Comparison of ENCODE assay signal across 8 mouse cellular contexts in genomic region chr2:168742059-168742627, GRCm38 (mm10). TPM values are rescaled to one million over a fixed set of nuclear protein-coding genes. Genes with fewer than 3 reads are reported as not detected.
A peak's percentile ranks its signal among the peaks of the same experiment; 100 is the strongest.
DNase-seq lines count a peak whose midpoint lies in the region; ATAC-seq and TF ChIP-seq lines count a peak whose summit lies in the region.

TSS of gene Atp9a (minus strand) at chr2:168742409.

- no peak within 1 kb of the TSS for H3K27ac ChIP-seq in embryonic fibroblast, embryonic 13.5 days (ENCODE audit: insufficient read depth, low read length)
- H3K27ac ChIP-seq in heart, embryonic 10.5 days: peak within 1 kb of the TSS; percentile 84
- H3K27ac ChIP-seq in limb, embryonic 12.5 days: peak within 1 kb of the TSS; percentile 69; the same call in 1 of the 2 replicates
- H3K27ac ChIP-seq in midbrain, embryonic 15.5 days: peak within 1 kb of the TSS; percentile 98
- peak within 1 kb of the TSS; percentile 84 for H3K27ac ChIP-seq in stomach, embryonic 16.5 days (ENCODE audit: low read length)

- H3K36me3 ChIP-seq in heart, embryonic 10.5 days: no peaks in the 10 kb centered on the region
- H3K36me3 ChIP-seq in limb, embryonic 12.5 days: no peaks in the 10 kb centered on the region
- no peaks in the 10 kb centered on the region for H3K36me3 ChIP-seq in midbrain, embryonic 15.5 days (replicated peaks)
- no peaks in the 10 kb centered on the region for H3K36me3 ChIP-seq in stomach, embryonic 16.5 days (ENCODE audit: control insufficient read depth, insufficient read depth, low read length)

- whole genome bisulfite sequencing in heart, embryonic 10.5 days: 9% methylated on average over 25 of the region's 33 CpGs
- 8% methylated on average over 31 of the region's 33 CpGs for WGBS in limb, embryonic 12.5 days
- 8% methylated on average over 22 of the region's 33 CpGs for WGBS in midbrain, embryonic 15.5 days
- WGBS in stomach, embryonic 16.5 days: 7% methylated on average over 26 of the region's 33 CpGs

- no peak for TF ChIP-seq CTCF in embryonic fibroblast, embryonic 13.5 days (IDR thresholded peaks at IDR 0.05; ENCODE audit: borderline replicate concordance, insufficient read depth, low read length)

- H3K4me2 ChIP-seq in limb, embryonic 12.5 days: peak within 1 kb of the TSS; percentile 78
- H3K4me2 ChIP-seq in midbrain, embryonic 15.5 days: peak within 1 kb of the TSS; percentile 54
- peak within 1 kb of the TSS; percentile 81 for H3K4me2 ChIP-seq in stomach, embryonic 16.5 days (ENCODE audit: low read depth, low read length)

- peak within 1 kb of the TSS; percentile 80 for H3K9ac ChIP-seq in limb, embryonic 12.5 days (replicated peaks)
- peak within 1 kb of the TSS; percentile 94 for H3K9ac ChIP-seq in midbrain, embryonic 15.5 days
- peak within 1 kb of the TSS; percentile 88 for H3K9ac ChIP-seq in stomach, embryonic 16.5 days (ENCODE audit: low read length)

- H3K9me3 ChIP-seq in heart, embryonic 10.5 days: no peaks in the 10 kb centered on the region
- H3K9me3 ChIP-seq in limb, embryonic 12.5 days: 0 out of 2 replicates have a peak, but pooled peaks cover 3% of the 10 kb centered on the region
- no peaks in the 10 kb centered on the region for H3K9me3 ChIP-seq in midbrain, embryonic 15.5 days
- no peaks in the 10 kb centered on the region for H3K9me3 ChIP-seq in stomach, embryonic 16.5 days (replicated peaks; ENCODE audit: control insufficient read depth, low read length)

- DNase-seq in spleen, postnatal 10 days (ENCODE audit: low spot score in 2 of 2): peak; percentile 10 to 40
- DNase-seq in spleen, postnatal 36 days (ENCODE audit: low spot score in 2 of 2): no peak
- no peak for DNase-seq in heart, embryonic 10.5 days (ENCODE audit: low spot score)
- DNase-seq in kidney, adult 9 months: peak; percentile 48

- peak; percentile 16; the same call in 1 of the 2 replicates for ATAC-seq in limb, embryonic 12.5 days (ENCODE audit: insufficient number of reproducible peaks, insufficient read depth, low FRiP score, low TSS enrichment, low read depth)
- peak; percentile 80 for ATAC-seq in midbrain, embryonic 15.5 days (replicated peaks)
- peak; percentile 74 for ATAC-seq in stomach, embryonic 16.5 days (ENCODE audit: insufficient read depth, low FRiP score)

- no peaks in the 10 kb centered on the region for H3K4me1 ChIP-seq in embryonic fibroblast, embryonic 13.5 days (ENCODE audit: control insufficient read depth, insufficient read depth, low read length)
- 0 out of 2 replicates have a peak, but pooled peaks cover 9% of the 10 kb centered on the region for H3K4me1 ChIP-seq in heart, embryonic 10.5 days
- H3K4me1 ChIP-seq in limb, embryonic 12.5 days (replicated peaks): peaks cover 7% of the 10 kb centered on the region; the same call in 1 of the 2 replicates
- peaks cover 14% of the 10 kb centered on the region for H3K4me1 ChIP-seq in midbrain, embryonic 15.5 days
- H3K4me1 ChIP-seq in stomach, embryonic 16.5 days (ENCODE audit: control insufficient read depth, insufficient read depth, low read length): no peaks in the 10 kb centered on the region; the same call in 1 of the 2 replicates

- H3K27me3 ChIP-seq in heart, embryonic 10.5 days (ENCODE audit: insufficient read depth, poor library complexity, severe bottlenecking): no peaks in the 10 kb centered on the region
- no peaks in the 10 kb centered on the region for H3K27me3 ChIP-seq in limb, embryonic 12.5 days
- H3K27me3 ChIP-seq in midbrain, embryonic 15.5 days (replicated peaks): no peaks in the 10 kb centered on the region
- no peaks in the 10 kb centered on the region for H3K27me3 ChIP-seq in stomach, embryonic 16.5 days (ENCODE audit: control insufficient read depth, insufficient read depth, low read length)

- TF ChIP-seq POLR2A in embryonic fibroblast, embryonic 13.5 days (IDR thresholded peaks at IDR 0.05; ENCODE audit: low read depth, low read length): no peak

- peak within 1 kb of the TSS; percentile 77 for H3K4me3 ChIP-seq in embryonic fibroblast, embryonic 13.5 days (ENCODE audit: insufficient read depth, low read length)
- H3K4me3 ChIP-seq in heart, embryonic 10.5 days: peak within 1 kb of the TSS; percentile 87
- H3K4me3 ChIP-seq in limb, embryonic 12.5 days (replicated peaks): peak within 1 kb of the TSS; percentile 88
- H3K4me3 ChIP-seq in midbrain, embryonic 15.5 days: peak within 1 kb of the TSS; percentile 97
- H3K4me3 ChIP-seq in stomach, embryonic 16.5 days (replicated peaks; ENCODE audit: low read length): peak within 1 kb of the TSS; percentile 82

RNA-seq across cellular contexts. Expression of gene Atp9a, which starts in this region (rescaled TPM):
- polyA plus RNA-seq in embryonic fibroblast, embryonic 13.5 days (2011; ENCODE audit: insufficient read length, low read depth, missing spikeins): 13.8 and 18.6 TPM in 2 replicates
- polyA plus RNA-seq in heart, embryonic 10.5 days (2016; fragmentation: Nextera tagmentation; extraction: Ambion mirVana): 8.9 and 11.8 TPM in 2 replicates
- polyA plus RNA-seq in limb, embryonic 12.5 days (2016; fragmentation: Nextera tagmentation; extraction: Ambion mirVana): 16.1 and 21.2 TPM in 2 replicates
- polyA plus RNA-seq in midbrain, embryonic 15.5 days (2015; fragmentation: Nextera tagmentation; extraction: Ambion mirVana): 155 and 179 TPM in 2 replicates
- polyA plus RNA-seq in stomach, embryonic 16.5 days (2015; fragmentation: Nextera tagmentation; extraction: Ambion mirVana): 19.4 and 22.2 TPM in 2 replicates

Comparison
In these comparisons a context has a peak if more than half of its experiments do, and no peak if none do; other contexts are left out.
1. DNase-seq: peak in spleen, postnatal 10 days (2 of 2) and kidney, adult 9 months (single experiment); none in spleen, postnatal 36 days (0 of 2) and heart, embryonic 10.5 days (single experiment).
2. ATAC-seq: peak in every context shown above with its lines; median percentile 80 in midbrain, embryonic 15.5 days; 74 in stomach, embryonic 16.5 days; 16 in limb, embryonic 12.5 days.
3. Peak in every context shown above with its lines, with median percentiles within 50 percentile points of each other: H3K4me3 ChIP-seq, H3K4me2 ChIP-seq and H3K9ac ChIP-seq.